Mouse (Mus musculus) embryonic facial prominence, embryonic 13.5 days (tissue): ENCODE measurements around the gene Igfbp4. TPM values are rescaled to one million over a fixed set of nuclear protein-coding genes. Genes with fewer than 3 reads are reported as not detected.
A peak's percentile ranks its signal among the peaks of the same experiment; 100 is the strongest.

Source experiments
- ATAC-seq: fragments of 200-750 bp; cut with Nextera tagmentation; 2 replicates; pipeline ENCODE4 v1.8.0; 2017; ENCODE audit warnings: low read depth; ENCODE audit not compliant: insufficient number of reproducible peaks, insufficient read depth, low FRiP score, low TSS enrichment
- H3K27ac ChIP-seq: fragments of 300-500 bp; sonication (generic); 2 replicates; pipeline ENCODE4 v1.5.1; 2015; ENCODE audit warnings: moderate library complexity, mild to moderate bottlenecking, inconsistent platforms
- H3K27me3 ChIP-seq: fragments of 300-500 bp; sonication (generic); 2 replicates; pipeline ENCODE4 v1.6.1; 2015; ENCODE audit warnings: mild to moderate bottlenecking, inconsistent platforms
- H3K36me3 ChIP-seq: fragments of 300-500 bp; sonication (generic); 2 replicates; pipeline ENCODE4 v1.6.1; 2015; ENCODE audit warnings: mild to moderate bottlenecking, inconsistent platforms
- H3K4me1 ChIP-seq: fragments of 300-500 bp; sonication (generic); 2 replicates; pipeline ENCODE4 v1.6.1; 2015; ENCODE audit warnings: inconsistent platforms
- H3K4me2 ChIP-seq: fragments of 300-500 bp; sonication (generic); 2 replicates; pipeline ENCODE4 v1.6.1; 2015; ENCODE audit warnings: moderate library complexity, mild to moderate bottlenecking, inconsistent platforms
- H3K4me3 ChIP-seq: fragments of 300-500 bp; sonication (generic); 2 replicates; pipeline ENCODE4 v1.5.1; 2015; ENCODE audit warnings: mild to moderate bottlenecking, inconsistent platforms
- H3K9ac ChIP-seq: fragments of 300-500 bp; sonication (generic); 2 replicates; pipeline ENCODE4 v1.6.1; 2015; ENCODE audit warnings: mild to moderate bottlenecking, inconsistent platforms
- H3K9me3 ChIP-seq: fragments of 300-500 bp; sonication (generic); 2 replicates; pipeline ENCODE4 v1.6.1; 2016; ENCODE audit warnings: inconsistent platforms
- WGBS: fragments of 180-500 bp; shearing (Covaris S2); methylation state at CpG from one replicate; pipeline ENCODE4 v1.1.7; 2015; ENCODE audit warnings: mixed read lengths; 5-methylcytosine and 5-hydroxymethylcytosine counted together
- polyA plus RNA-seq: library from polyadenylated mRNA; unstranded; fragments of >200 nt; fragmentation: Nextera tagmentation; extraction: Ambion mirVana; gene quantifications from 2 replicates; pipeline ENCODE4 v1.2.1, GENCODE M21; 2015

Gene Igfbp4
- polyA plus RNA-seq, 1 experiment from 2014 or later, result 1,158 TPM

GRCm38 (mm10) chr11:99065979-99066378, 24.9 kb downstream of the Igfbp4 start:
- Histone ChIP-seq H3K9ac (no peak overlapping the region), H3K27me3 (no peaks in the 10 kb centered on the region), H3K27ac (peak overlapping the region; percentile 57; the same call in 1 of the 2 replicates), H3K4me3 (no peak overlapping the region), H3K9me3 (no peaks in the 10 kb centered on the region), H3K4me2 (no peak overlapping the region), H3K36me3 (no peaks in the 10 kb centered on the region), H3K4me1 (peaks cover 36% of the 10 kb centered on the region)
- WGBS, result 31% methylated on average over 2 of the region's 2 CpGs
- ATAC-seq, result peak; percentile 11; the same call in 1 of the 2 replicates

DNA sequence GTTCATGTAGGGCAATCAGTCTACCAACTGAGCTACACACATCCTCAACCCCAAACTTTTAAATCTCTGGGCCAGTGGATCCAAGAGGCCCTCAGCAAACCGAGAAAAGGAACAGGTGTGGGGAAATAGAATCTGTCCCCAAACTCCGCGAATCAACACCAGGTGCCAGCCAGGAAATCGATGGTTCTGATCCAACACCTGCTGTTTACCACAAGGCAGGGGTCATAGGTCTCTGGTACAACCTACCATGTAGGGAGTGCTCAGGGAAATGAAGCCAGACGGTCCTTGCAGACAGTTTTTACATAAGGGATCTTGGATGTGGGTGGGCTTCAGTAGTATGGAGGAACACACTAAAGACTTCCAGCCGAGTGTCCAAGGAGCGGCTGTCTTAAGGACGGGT, 26.5 kb downstream of the Igfbp4 start:
- no peak overlapping the region for H3K27ac ChIP-seq
- H3K9ac ChIP-seq, result no peak overlapping the region
- H3K4me2 ChIP-seq, result no peak overlapping the region
- ATAC-seq, result no peak
- peaks cover 45% of the 10 kb centered on the region for H3K4me1 ChIP-seq
- no peaks in the 10 kb centered on the region for H3K9me3 ChIP-seq
- no peak overlapping the region for H3K4me3 ChIP-seq
- H3K27me3 ChIP-seq, result no peaks in the 10 kb centered on the region
- no peaks in the 10 kb centered on the region for H3K36me3 ChIP-seq
- WGBS, result 78% methylated on average over 8 of the region's 8 CpGs

DNA sequence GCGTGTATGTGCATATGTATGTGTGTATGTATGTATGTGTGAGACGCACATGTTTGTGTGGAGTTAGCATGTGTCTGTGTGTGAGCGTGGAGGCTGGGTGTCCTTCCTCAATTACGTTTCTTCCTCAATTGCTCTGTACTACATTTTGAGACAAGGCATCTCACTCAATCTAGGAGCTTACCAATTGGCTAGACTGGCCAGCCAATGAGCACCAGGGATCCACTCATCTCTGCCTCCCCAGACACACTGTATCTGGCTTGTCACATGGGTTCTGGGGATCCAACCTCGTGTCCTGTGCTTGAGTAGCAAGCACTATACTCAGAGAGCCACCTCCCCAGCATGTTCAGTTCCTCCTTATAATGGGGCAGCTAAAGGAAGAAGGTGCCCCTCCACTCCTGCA, 27.4 kb downstream of the Igfbp4 start:
- H3K4me3 ChIP-seq, result no peak overlapping the region
- H3K9me3 ChIP-seq, result no peaks in the 10 kb centered on the region
- no peak overlapping the region for H3K27ac ChIP-seq
- H3K4me2 ChIP-seq, result no peak overlapping the region
- no peaks in the 10 kb centered on the region for H3K27me3 ChIP-seq
- no peak overlapping the region for H3K9ac ChIP-seq
- 88% methylated on average over 5 of the region's 5 CpGs for WGBS
- H3K4me1 ChIP-seq, result peaks cover 47% of the 10 kb centered on the region
- ATAC-seq, result no peak
- H3K36me3 ChIP-seq, result no peaks in the 10 kb centered on the region

DNA sequence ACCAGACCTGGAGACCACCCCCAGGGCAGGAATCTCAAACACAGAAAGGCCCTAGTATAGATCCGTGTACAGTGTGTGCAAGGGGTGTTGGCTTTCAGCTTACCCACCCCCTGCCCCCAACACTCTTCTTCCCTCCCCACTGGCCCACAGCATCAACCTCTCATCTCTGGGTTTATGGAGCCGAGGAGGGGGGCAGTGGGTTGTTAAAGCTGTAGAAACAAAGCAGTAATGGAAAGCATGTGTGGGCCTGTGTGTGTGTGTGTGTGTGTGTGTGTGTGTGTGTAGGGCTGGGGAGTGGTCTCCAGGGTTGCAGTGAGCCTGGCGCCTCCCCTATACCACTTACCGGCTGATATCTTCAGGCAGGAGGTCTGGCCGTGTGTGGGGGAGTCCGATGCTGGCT, 30.8 kb downstream of the Igfbp4 start:
- no peaks in the 10 kb centered on the region for H3K9me3 ChIP-seq
- ATAC-seq, result peak; percentile 86
- H3K27ac ChIP-seq, result peak overlapping the region; percentile 90
- H3K27me3 ChIP-seq, result no peaks in the 10 kb centered on the region
- H3K9ac ChIP-seq, result peak overlapping the region; percentile 32; the same call in 1 of the 2 replicates
- H3K36me3 ChIP-seq, result no peaks in the 10 kb centered on the region
- peak overlapping the region; percentile 38 for H3K4me2 ChIP-seq
- no peak overlapping the region for H3K4me3 ChIP-seq
- peaks cover 56% of the 10 kb centered on the region for H3K4me1 ChIP-seq
- WGBS, result 4% methylated on average over 6 of the region's 6 CpGs

- no peaks in the 10 kb centered on the region for H3K36me3 ChIP-seq
- no peak overlapping the region for H3K9ac ChIP-seq
- H3K27ac ChIP-seq, result peak overlapping the region; percentile 90
- H3K4me3 ChIP-seq, result no peak overlapping the region
- WGBS, result 55% methylated on average over 5 of the region's 5 CpGs
- no peak overlapping the region for H3K4me2 ChIP-seq
- no peaks in the 10 kb centered on the region for H3K9me3 ChIP-seq
- no peak for ATAC-seq
- peaks cover 72% of the 10 kb centered on the region for H3K4me1 ChIP-seq
- no peaks in the 10 kb centered on the region for H3K27me3 ChIP-seq
These were observed 32.7 kb downstream of the Igfbp4 start for GRCm38 (mm10) chr11:99073781-99074180.

- H3K27ac ChIP-seq, result peak overlapping the region; percentile 76
- WGBS, result 37% methylated on average over 5 of the region's 5 CpGs
- H3K27me3 ChIP-seq, result no peaks in the 10 kb centered on the region
- ATAC-seq, result no peak
- no peak overlapping the region for H3K9ac ChIP-seq
- H3K9me3 ChIP-seq, result no peaks in the 10 kb centered on the region
- H3K4me3 ChIP-seq, result no peak overlapping the region
- no peaks in the 10 kb centered on the region for H3K36me3 ChIP-seq
- peaks cover 82% of the 10 kb centered on the region for H3K4me1 ChIP-seq
- no peak overlapping the region for H3K4me2 ChIP-seq
These were observed 35.8 kb downstream of the Igfbp4 start for GRCm38 (mm10) chr11:99076744-99077319.

GRCm38 (mm10) chr11:99077869-99078268, 36.8 kb downstream of the Igfbp4 start:
- Histone ChIP-seq H3K9me3 (no peaks in the 10 kb centered on the region), H3K36me3 (no peaks in the 10 kb centered on the region), H3K4me2 (no peak overlapping the region), H3K4me3 (no peak overlapping the region), H3K9ac (no peak overlapping the region), H3K4me1 (peaks cover 82% of the 10 kb centered on the region), H3K27ac (peak overlapping the region; percentile 76), H3K27me3 (no peaks in the 10 kb centered on the region)
- WGBS, result 51% methylated on average over 8 of the region's 8 CpGs
- no peak for ATAC-seq

DNA sequence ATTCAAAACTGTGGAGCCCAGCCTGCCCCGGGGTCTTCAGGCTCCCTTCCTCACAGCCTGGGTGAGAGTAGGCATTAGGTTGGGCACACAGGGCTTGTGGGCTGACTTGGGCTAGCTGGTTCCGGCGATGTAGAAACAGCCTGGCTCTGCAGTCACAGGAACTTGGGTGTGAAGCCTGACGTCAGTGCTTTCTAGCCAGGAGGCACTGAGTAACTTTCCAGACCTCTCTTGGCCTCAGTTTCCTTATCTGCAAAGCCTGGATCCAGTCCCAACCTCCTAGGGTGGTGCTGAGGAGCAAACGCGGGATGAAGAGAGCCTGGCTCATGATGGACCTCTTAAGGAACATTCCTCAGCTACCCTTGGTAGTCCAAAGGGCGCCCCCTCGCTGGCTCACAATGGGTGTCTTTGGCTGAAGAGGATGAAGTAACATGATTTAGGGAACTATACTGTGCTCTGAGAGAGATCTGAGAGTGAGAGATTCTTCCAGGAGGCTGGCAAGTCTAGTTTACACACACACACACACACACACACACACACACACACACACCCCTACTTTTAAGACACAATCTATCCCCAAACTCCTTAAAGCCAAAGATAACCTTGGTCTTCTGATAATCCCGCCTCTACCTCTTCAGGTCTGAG, 40.0 kb downstream of the Igfbp4 start:
- WGBS, result 84% methylated on average over 9 of the region's 9 CpGs
- H3K9me3 ChIP-seq, result no peaks in the 10 kb centered on the region
- H3K4me1 ChIP-seq, result peaks cover 64% of the 10 kb centered on the region
- H3K27ac ChIP-seq, result peak overlapping the region; percentile 74
- H3K27me3 ChIP-seq, result no peaks in the 10 kb centered on the region
- H3K36me3 ChIP-seq, result no peaks in the 10 kb centered on the region
- no peak overlapping the region for H3K4me3 ChIP-seq
- H3K9ac ChIP-seq, result no peak overlapping the region
- no peak overlapping the region for H3K4me2 ChIP-seq
- no peak for ATAC-seq

- Histone ChIP-seq H3K4me1 (peaks cover 63% of the 10 kb centered on the region), H3K4me3 (no peak overlapping the region), H3K36me3 (no peaks in the 10 kb centered on the region), H3K27ac (peak overlapping the region; percentile 74), H3K9ac (no peak overlapping the region), H3K4me2 (no peak overlapping the region), H3K9me3 (no peaks in the 10 kb centered on the region), H3K27me3 (no peaks in the 10 kb centered on the region)
- WGBS, result 55% methylated on average over 3 of the region's 3 CpGs
- no peak for ATAC-seq
These were observed 40.5 kb downstream of the Igfbp4 start for GRCm38 (mm10) chr11:99081566-99081965.

- Histone ChIP-seq H3K27me3 (no peaks in the 10 kb centered on the region), H3K27ac (peak overlapping the region; percentile 74), H3K4me2 (no peak overlapping the region), H3K4me3 (no peak overlapping the region), H3K4me1 (peaks cover 57% of the 10 kb centered on the region), H3K9ac (no peak overlapping the region), H3K36me3 (no peaks in the 10 kb centered on the region), H3K9me3 (no peaks in the 10 kb centered on the region)
- ATAC-seq, result peak; percentile 21; the same call in 1 of the 2 replicates
- WGBS, result 48% methylated on average over 8 of the region's 8 CpGs
These were observed 41.1 kb downstream of the Igfbp4 start for GRCm38 (mm10) chr11:99082098-99082497.

DNA sequence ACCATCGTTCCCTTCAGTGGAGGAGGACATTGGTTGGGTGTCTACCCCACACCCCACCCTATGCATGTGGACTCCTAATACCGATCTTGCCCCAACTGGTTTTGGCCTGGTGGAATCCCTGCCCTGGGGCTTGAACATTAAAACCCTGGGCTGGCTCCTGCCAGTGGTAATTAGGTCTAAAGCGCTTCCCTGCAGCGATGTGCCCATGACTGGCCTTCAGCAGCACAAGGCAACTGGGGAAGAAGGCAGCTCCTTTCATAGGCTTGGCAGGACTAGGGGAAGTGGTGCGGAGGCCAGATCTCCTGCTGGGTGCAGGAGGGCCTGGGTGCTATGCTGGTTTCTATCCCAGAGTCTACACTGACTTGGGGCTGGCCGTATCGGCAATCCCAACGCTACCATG, 42.5 kb downstream of the Igfbp4 start:
- no peaks in the 10 kb centered on the region for H3K9me3 ChIP-seq
- H3K4me2 ChIP-seq, result no peak overlapping the region
- peaks cover 48% of the 10 kb centered on the region for H3K4me1 ChIP-seq
- H3K9ac ChIP-seq, result no peak overlapping the region
- no peak overlapping the region for H3K4me3 ChIP-seq
- H3K27me3 ChIP-seq, result no peaks in the 10 kb centered on the region
- H3K36me3 ChIP-seq, result no peaks in the 10 kb centered on the region
- no peak for ATAC-seq
- peak overlapping the region; percentile 74; the same call in 1 of the 2 replicates for H3K27ac ChIP-seq
- 81% methylated on average over 8 of the region's 8 CpGs for whole genome bisulfite sequencing

DNA sequence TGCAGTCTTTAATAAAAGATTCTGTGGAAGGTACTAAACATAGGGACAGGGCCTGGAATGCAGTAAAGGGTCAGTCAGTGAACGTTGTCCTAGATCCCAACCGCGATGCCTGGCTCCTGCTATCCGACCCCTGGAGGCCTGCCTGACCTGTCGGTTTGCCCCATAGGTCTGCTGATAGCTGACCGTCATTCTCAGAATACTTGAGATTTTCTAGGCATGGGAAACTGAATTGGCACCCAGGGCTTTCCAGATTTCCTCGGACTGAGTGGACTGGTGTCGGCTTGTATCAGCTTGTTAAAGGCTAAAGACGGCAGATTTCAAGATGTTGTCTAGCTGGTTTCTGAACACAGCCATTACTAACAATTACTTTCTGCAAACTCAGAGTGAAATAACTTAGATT, 43.3 kb downstream of the Igfbp4 start:
- peaks cover 48% of the 10 kb centered on the region for H3K4me1 ChIP-seq
- no peak for ATAC-seq
- H3K4me2 ChIP-seq, result no peak overlapping the region
- no peaks in the 10 kb centered on the region for H3K36me3 ChIP-seq
- H3K9me3 ChIP-seq, result no peaks in the 10 kb centered on the region
- H3K27me3 ChIP-seq, result no peaks in the 10 kb centered on the region
- 57% methylated on average over 9 of the region's 9 CpGs for WGBS
- no peak overlapping the region for H3K27ac ChIP-seq
- no peak overlapping the region for H3K4me3 ChIP-seq
- no peak overlapping the region for H3K9ac ChIP-seq
